Mouse (Mus musculus) limb, embryonic 12.5 days (tissue): ENCODE measurements around the gene Fbxo9. TPM values are rescaled to one million over a fixed set of nuclear protein-coding genes. Genes with fewer than 3 reads are reported as not detected.
A peak's percentile ranks its signal among the peaks of the same experiment; 100 is the strongest.
"Not testable (repeated sequence)": the region's sequence is repeated elsewhere in the genome, so short reads cannot be mapped to it uniquely, and the experiment has no call there.

Experiments used
- ATAC-seq: fragments of 200-750 bp; cut with Nextera tagmentation; 2 replicates; pipeline ENCODE4 v1.8.0; 2017; ENCODE audit warnings: low read depth, moderate TSS enrichment; ENCODE audit not compliant: insufficient number of reproducible peaks, insufficient read depth, low FRiP score, low TSS enrichment
- H3K27ac ChIP-seq: fragments of 300-500 bp; sonication (generic); 2 replicates; pipeline ENCODE4 v1.5.1; 2016; ENCODE audit warnings: mild to moderate bottlenecking, moderate library complexity
- H3K27me3 ChIP-seq: fragments of 300-500 bp; sonication (generic); 2 replicates; pipeline ENCODE4 v1.6.1; 2016; ENCODE audit warnings: mild to moderate bottlenecking, moderate library complexity
- H3K36me3 ChIP-seq: fragments of 300-500 bp; sonication (generic); 2 replicates; pipeline ENCODE4 v1.6.1; 2016; ENCODE audit warnings: mild to moderate bottlenecking, moderate library complexity
- H3K4me1 ChIP-seq: fragments of 300-500 bp; sonication (generic); replicated peaks from 2 replicates; pipeline ENCODE4 v1.6.1; 2016
- H3K4me2 ChIP-seq: fragments of 300-500 bp; sonication (generic); 2 replicates; pipeline ENCODE4 v1.6.1; 2016; ENCODE audit warnings: mild to moderate bottlenecking, moderate library complexity
- H3K4me3 ChIP-seq: fragments of 300-500 bp; sonication (generic); replicated peaks from 2 replicates; pipeline ENCODE4 v1.5.1; 2016; ENCODE audit warnings: mild to moderate bottlenecking
- H3K9ac ChIP-seq: fragments of 300-500 bp; sonication (generic); replicated peaks from 2 replicates; pipeline ENCODE4 v1.6.1; 2016; ENCODE audit warnings: mild to moderate bottlenecking, moderate library complexity
- H3K9me3 ChIP-seq: fragments of 300-500 bp; sonication (generic); 2 replicates; pipeline ENCODE4 v1.6.1; 2016; ENCODE audit warnings: mild to moderate bottlenecking, moderate library complexity
- WGBS: fragments of 180-500 bp; shearing (Covaris S2); methylation state at CpG from one replicate; pipeline ENCODE4 v1.1.7; 2016; 5-methylcytosine and 5-hydroxymethylcytosine counted together
- polyA plus RNA-seq: library from polyadenylated mRNA; unstranded; fragments of >200 nt; fragmentation: Nextera tagmentation; extraction: Ambion mirVana; gene quantifications from 2 replicates; pipeline ENCODE4 v1.2.1, GENCODE M21; 2016

Gene Fbxo9
- polyA plus RNA-seq: 40.6 and 41.4 TPM in 2 replicates

- H3K9me3 ChIP-seq: no peaks in the 10 kb centered on the region
- H3K4me2 ChIP-seq: peak within 1 kb of the TSS; percentile 79
- H3K4me1 ChIP-seq: peaks cover 22% of the 10 kb centered on the region
- H3K27ac ChIP-seq: peak within 1 kb of the TSS; percentile 95
- H3K27me3 ChIP-seq: no peaks in the 10 kb centered on the region
- H3K36me3 ChIP-seq: peaks cover 8% of the 10 kb centered on the region
- H3K4me3 ChIP-seq: peak within 1 kb of the TSS; percentile 90
- ATAC-seq: peak; percentile 90
- under 1% methylated on average over 20 of the region's 20 CpGs for WGBS
- peak within 1 kb of the TSS; percentile 92 for H3K9ac ChIP-seq
Measured at GRCm38 (mm10) chr9:78108796-78109239, at the start of gene Fbxo9, which contains the start of gene Ick. Gene Fbxo9, minus strand, starts transcription at chr9:78109065. Gene Ick, plus strand, starts transcription at chr9:78109192.

GRCm38 (mm10) chr9:78157221-78157620, 48.4 kb upstream of the Fbxo9 start:
- Histone ChIP-seq H3K36me3 (peaks cover 92% of the 10 kb centered on the region), H3K9ac (no peak overlapping the region), H3K4me1 (no peaks in the 10 kb centered on the region), H3K4me3 (no peak overlapping the region), H3K4me2 (no peak overlapping the region), H3K9me3 (no peaks in the 10 kb centered on the region), H3K27ac (no peak overlapping the region), H3K27me3 (no peaks in the 10 kb centered on the region)
- 84% methylated on average over 1 of the region's 1 CpGs for WGBS
- ATAC-seq: no peak

- Histone ChIP-seq H3K4me2 (no peak overlapping the region), H3K27me3 (no peaks in the 10 kb centered on the region), H3K9ac (no peak overlapping the region), H3K36me3 (peaks cover 90% of the 10 kb centered on the region), H3K9me3 (no peaks in the 10 kb centered on the region), H3K27ac (no peak overlapping the region), H3K4me3 (no peak overlapping the region), H3K4me1 (no peaks in the 10 kb centered on the region)
- WGBS: 88% methylated on average over 11 of the region's 11 CpGs
- ATAC-seq: no peak
Measured at GRCm38 (mm10) chr9:78154211-78154977, 45.5 kb upstream of the Fbxo9 start.

GRCm38 (mm10) chr9:78149770-78150169, 40.9 kb upstream of the Fbxo9 start:
- not testable (repeated sequence) for H3K4me2 ChIP-seq, H3K9ac ChIP-seq, ATAC-seq, H3K4me3 ChIP-seq, H3K4me1 ChIP-seq, H3K9me3 ChIP-seq, H3K27ac ChIP-seq, H3K27me3 ChIP-seq
- peaks cover 77% of the 10 kb centered on the region for H3K36me3 ChIP-seq
- WGBS: 92% methylated on average over 2 of the region's 2 CpGs

- Histone ChIP-seq H3K4me2 (no peak overlapping the region), H3K4me3 (no peak overlapping the region), H3K4me1 (no peaks in the 10 kb centered on the region), H3K27ac (no peak overlapping the region), H3K36me3 (peaks cover 77% of the 10 kb centered on the region), H3K9me3 (no peaks in the 10 kb centered on the region), H3K9ac (no peak overlapping the region), H3K27me3 (no peaks in the 10 kb centered on the region)
- ATAC-seq: no peak
- 89% methylated on average over 6 of the region's 6 CpGs for WGBS
Measured at GRCm38 (mm10) chr9:78148149-78148548, 39.3 kb upstream of the Fbxo9 start.

GRCm38 (mm10) chr9:78146627-78147026, 37.8 kb upstream of the Fbxo9 start:
- WGBS: 85% methylated on average over 6 of the region's 6 CpGs
- no peaks in the 10 kb centered on the region for H3K4me1 ChIP-seq
- H3K27me3 ChIP-seq: no peaks in the 10 kb centered on the region
- H3K4me3 ChIP-seq: no peak overlapping the region
- no peak overlapping the region for H3K4me2 ChIP-seq
- H3K36me3 ChIP-seq: peaks cover 83% of the 10 kb centered on the region
- no peak for ATAC-seq
- H3K27ac ChIP-seq: no peak overlapping the region
- H3K9ac ChIP-seq: no peak overlapping the region
- peaks cover 8% of the 10 kb centered on the region; the same call in 1 of the 2 replicates for H3K9me3 ChIP-seq

- H3K27me3 ChIP-seq: no peaks in the 10 kb centered on the region
- no peak for ATAC-seq
- 85% methylated on average over 4 of the region's 4 CpGs for WGBS
- no peak overlapping the region for H3K9ac ChIP-seq
- H3K27ac ChIP-seq: no peak overlapping the region
- no peak overlapping the region for H3K4me2 ChIP-seq
- no peak overlapping the region for H3K4me3 ChIP-seq
- H3K4me1 ChIP-seq: no peaks in the 10 kb centered on the region
- H3K9me3 ChIP-seq: peaks cover 9% of the 10 kb centered on the region; the same call in 1 of the 2 replicates
- peaks cover 83% of the 10 kb centered on the region for H3K36me3 ChIP-seq
Measured at GRCm38 (mm10) chr9:78146099-78146498, 37.2 kb upstream of the Fbxo9 start.

GRCm38 (mm10) chr9:78139463-78139862, 30.6 kb upstream of the Fbxo9 start:
- no peak overlapping the region for H3K27ac ChIP-seq
- WGBS: 86% methylated on average over 4 of the region's 4 CpGs
- peaks cover 9% of the 10 kb centered on the region; the same call in 1 of the 2 replicates for H3K9me3 ChIP-seq
- H3K4me1 ChIP-seq: no peaks in the 10 kb centered on the region
- H3K4me2 ChIP-seq: no peak overlapping the region
- H3K9ac ChIP-seq: no peak overlapping the region
- no peak for ATAC-seq
- H3K27me3 ChIP-seq: no peaks in the 10 kb centered on the region
- H3K36me3 ChIP-seq: peaks cover 89% of the 10 kb centered on the region
- no peak overlapping the region for H3K4me3 ChIP-seq

GRCm38 (mm10) chr9:78138044-78138676, 29.3 kb upstream of the Fbxo9 start:
- Histone ChIP-seq H3K9ac (no peak overlapping the region), H3K4me3 (no peak overlapping the region), H3K4me1 (no peaks in the 10 kb centered on the region), H3K36me3 (peaks cover 89% of the 10 kb centered on the region), H3K4me2 (no peak overlapping the region), H3K27ac (no peak overlapping the region), H3K27me3 (no peaks in the 10 kb centered on the region), H3K9me3 (peaks cover 9% of the 10 kb centered on the region; the same call in 1 of the 2 replicates)
- ATAC-seq: no peak
- 90% methylated on average over 9 of the region's 9 CpGs for WGBS

GRCm38 (mm10) chr9:78135658-78136057, 26.8 kb upstream of the Fbxo9 start:
- no peak overlapping the region for H3K4me2 ChIP-seq
- no peak for ATAC-seq
- H3K27me3 ChIP-seq: no peaks in the 10 kb centered on the region
- no peak overlapping the region for H3K27ac ChIP-seq
- H3K9ac ChIP-seq: no peak overlapping the region
- H3K36me3 ChIP-seq: peaks cover 90% of the 10 kb centered on the region
- H3K9me3 ChIP-seq: no peaks in the 10 kb centered on the region
- 66% methylated on average over 7 of the region's 7 CpGs for WGBS
- no peaks in the 10 kb centered on the region for H3K4me1 ChIP-seq
- H3K4me3 ChIP-seq: no peak overlapping the region

- Histone ChIP-seq H3K27me3 (no peaks in the 10 kb centered on the region), H3K4me1 (0 out of 2 replicates have a peak, but pooled peaks cover 4% of the 10 kb centered on the region), H3K4me2 (no peak overlapping the region), H3K27ac (no peak overlapping the region), H3K9ac (no peak overlapping the region), H3K9me3 (no peaks in the 10 kb centered on the region), H3K4me3 (no peak overlapping the region), H3K36me3 (peaks cover 39% of the 10 kb centered on the region)
- WGBS: 82% methylated on average over 10 of the region's 10 CpGs
- no peak for ATAC-seq
Measured at GRCm38 (mm10) chr9:78126643-78127042, 17.8 kb upstream of the Fbxo9 start.
